Mouse (Mus musculus) heart, adult 2 months (tissue): ENCODE data around the gene Nwd1.

Source experiments
- CTCF ChIP-seq: fragments of 200-600 bp; IDR thresholded peaks from 2 replicates; pipeline ENCODE4 v1.8.1; 2022; ENCODE audit warnings: antibody characterized with exemption, mild to moderate bottlenecking, moderate library complexity
- EP300 ChIP-seq: fragments of 200-500 bp; IDR thresholded peaks from 2 replicates; pipeline ENCODE4 v1.6.1; 2011; ENCODE audit warnings: low read depth, low read length, control low read depth; ENCODE audit not compliant: insufficient read depth
- POLR2A ChIP-seq: fragments of 200-500 bp; IDR thresholded peaks from 2 replicates; pipeline ENCODE4 v1.6.1; 2011; ENCODE audit warnings: mild to moderate bottlenecking, low read depth, low read length, control low read depth; ENCODE audit not compliant: insufficient read depth

- TF ChIP-seq CTCF (no peak), POLR2A (no peak), EP300 (no peak)
These were observed 110.4 kb downstream of the Nwd1 start for GRCm38 (mm10) chr8:72756771-72757390.
